Mouse (Mus musculus): ENCODE measurements around the gene Tnfrsf12a. TPM values are rescaled to one million over a fixed set of nuclear protein-coding genes. Genes with fewer than 3 reads are reported as not detected.

Tnfrsf12a gene
- polyA plus RNA-seq, 1 experiment from 2014 or later = 2.4 TPM

Other genes with a start within 250 kb of the Tnfrsf12a start
- not detected in 2 replicates for gene Vmn2r117, start 197.8 kb downstream of the Tnfrsf12a start, polyA plus RNA-seq (2015; fragmentation: Nextera tagmentation; extraction: Ambion mirVana)
- gene Zfp213, start 113.2 kb downstream of the Tnfrsf12a start, polyA plus RNA-seq (2015; fragmentation: Nextera tagmentation; extraction: Ambion mirVana) = 19.4 and 19.7 TPM in 2 replicates
- gene Zfp13, start 78.0 kb downstream of the Tnfrsf12a start, polyA plus RNA-seq (2015; fragmentation: Nextera tagmentation; extraction: Ambion mirVana) = 30.4 and 31.9 TPM in 2 replicates
- not detected in 2 replicates for gene Zscan10, start 76.6 kb downstream of the Tnfrsf12a start, polyA plus RNA-seq (2015; fragmentation: Nextera tagmentation; extraction: Ambion mirVana)
- gene Mmp25, start 32.2 kb downstream of the Tnfrsf12a start, polyA plus RNA-seq (2015; fragmentation: Nextera tagmentation; extraction: Ambion mirVana) = 1.2 and 1.7 TPM in 2 replicates
- 0.22 TPM in 1 of 2 replicates, not detected in the other for gene Bicdl2, start 17.0 kb downstream of the Tnfrsf12a start, polyA plus RNA-seq (2015; fragmentation: Nextera tagmentation; extraction: Ambion mirVana)
- 120 and 121 TPM in 2 replicates for gene Hcfc1r1, start 3.9 kb downstream of the Tnfrsf12a start, polyA plus RNA-seq (2015; fragmentation: Nextera tagmentation; extraction: Ambion mirVana)
- 39.1 and 42.9 TPM in 2 replicates for gene Thoc6, start 3.6 kb downstream of the Tnfrsf12a start, polyA plus RNA-seq (2015; fragmentation: Nextera tagmentation; extraction: Ambion mirVana)
- 0.23 TPM in 1 of 2 replicates, not detected in the other for gene Cldn6, start 1.8 kb upstream of the Tnfrsf12a start, polyA plus RNA-seq (2015; fragmentation: Nextera tagmentation; extraction: Ambion mirVana)
- gene Cldn9, start 6.6 kb upstream of the Tnfrsf12a start, polyA plus RNA-seq (2015; fragmentation: Nextera tagmentation; extraction: Ambion mirVana) = 0.68 and 0.89 TPM in 2 replicates
- 0.06 and 0.11 TPM in 2 replicates for gene 1520401A03Rik, start 45.3 kb upstream of the Tnfrsf12a start, polyA plus RNA-seq (2015; fragmentation: Nextera tagmentation; extraction: Ambion mirVana)
- gene Pkmyt1, start 48.9 kb upstream of the Tnfrsf12a start, polyA plus RNA-seq (2015; fragmentation: Nextera tagmentation; extraction: Ambion mirVana) = 22.6 and 23.1 TPM in 2 replicates
- gene Paqr4, start 63.4 kb upstream of the Tnfrsf12a start, polyA plus RNA-seq (2015; fragmentation: Nextera tagmentation; extraction: Ambion mirVana) = 70.9 and 72.6 TPM in 2 replicates
- gene Kremen2, start 68.4 kb upstream of the Tnfrsf12a start, polyA plus RNA-seq (2015; fragmentation: Nextera tagmentation; extraction: Ambion mirVana) = 1.4 and 1.5 TPM in 2 replicates
- 242 and 257 TPM in 2 replicates for gene Flywch1, start 94.1 kb upstream of the Tnfrsf12a start, polyA plus RNA-seq (2015; fragmentation: Nextera tagmentation; extraction: Ambion mirVana)
- 90.1 and 90.2 TPM in 2 replicates for gene Flywch2, start 108.6 kb upstream of the Tnfrsf12a start, polyA plus RNA-seq (2015; fragmentation: Nextera tagmentation; extraction: Ambion mirVana)
- 552 and 579 TPM in 2 replicates for gene Srrm2, start 113.1 kb upstream of the Tnfrsf12a start, polyA plus RNA-seq (2015; fragmentation: Nextera tagmentation; extraction: Ambion mirVana)
- gene Elob, start 151.7 kb upstream of the Tnfrsf12a start, polyA plus RNA-seq (2015; fragmentation: Nextera tagmentation; extraction: Ambion mirVana) = 1,171 and 1,223 TPM in 2 replicates
- gene Prss33, start 158.6 kb upstream of the Tnfrsf12a start, polyA plus RNA-seq (2015; fragmentation: Nextera tagmentation; extraction: Ambion mirVana) = 0.15 and 0.22 TPM in 2 replicates
- gene Prss32, start 166.4 kb upstream of the Tnfrsf12a start, polyA plus RNA-seq (2015; fragmentation: Nextera tagmentation; extraction: Ambion mirVana) = not detected in 2 replicates
- gene Prss41, start 166.7 kb upstream of the Tnfrsf12a start, polyA plus RNA-seq (2015; fragmentation: Nextera tagmentation; extraction: Ambion mirVana) = 1.4 and 1.6 TPM in 2 replicates
- not detected in 2 replicates for gene Prss21, start 190.6 kb upstream of the Tnfrsf12a start, polyA plus RNA-seq (2015; fragmentation: Nextera tagmentation; extraction: Ambion mirVana)
- gene Dcpp1, start 203.4 kb upstream of the Tnfrsf12a start, polyA plus RNA-seq (2015; fragmentation: Nextera tagmentation; extraction: Ambion mirVana) = not detected in 2 replicates
- not detected in 2 replicates for gene Dcpp2, start 203.4 kb upstream of the Tnfrsf12a start, polyA plus RNA-seq (2015; fragmentation: Nextera tagmentation; extraction: Ambion mirVana)
- not detected in 2 replicates for gene Dcpp3, start 240.0 kb upstream of the Tnfrsf12a start, polyA plus RNA-seq (2015; fragmentation: Nextera tagmentation; extraction: Ambion mirVana)

All from midbrain, embryonic 15.5 days (tissue).